Mouse (Mus musculus) layer of hippocampus, postnatal 14 days (tissue): ENCODE measurements around the gene 1700001C02Rik. TPM values are rescaled to one million over a fixed set of nuclear protein-coding genes. Genes with fewer than 3 reads are reported as not detected.

Experiments
- DNase-seq, 2 experiments: peaks; one replicate each; pipeline ENCODE4 v3.0.0; 2021 to 2022; ENCODE audit warnings: low spot score in 2 of 2, mixed read lengths in 1 of 2
- long read RNA-seq, 2 experiments: library from polyadenylated mRNA; stranded (forward); transcript quantifications; one replicate each; pipeline ENCODE4 v2.0.0; 2021
- total RNA-seq, 2 experiments: library from RNA; stranded (reverse); gene quantifications; 2 replicates each; pipeline ENCODE4 v1.2.3; 2021

1700001C02Rik gene
- total RNA-seq = under 1 TPM in 1 of 2 experiments, not detected in 1; 0.65 TPM
- long read RNA-seq, experiment 1, partial matches to known transcripts = 0 of 1 reads
- long read RNA-seq, experiment 1, other reads (novel, unspliced or antisense) = 1 of 1 reads
- long read RNA-seq, experiment 2, partial matches to known transcripts = 0 of 1 reads
- long read RNA-seq, experiment 2, other reads (novel, unspliced or antisense) = 1 of 1 reads

- peak; percentile 30 to 49 for DNase-seq
These were observed at the start of gene 1700001C02Rik for GRCm38 (mm10) chr5:30465861-30466260. 1700001C02Rik (plus strand) TSS chr5:30466047.

GRCm38 (mm10) chr5:30416665-30417064, 49.2 kb upstream of the 1700001C02Rik start:
- DNase-seq = no peak

- DNase-seq = no peak
These were observed 42.7 kb upstream of the 1700001C02Rik start for GRCm38 (mm10) chr5:30423121-30423520.

GRCm38 (mm10) chr5:30423572-30424244, 42.1 kb upstream of the 1700001C02Rik start:
- peak; percentile 28 to 47 for DNase-seq

GRCm38 (mm10) chr5:30427406-30427805, 38.4 kb upstream of the 1700001C02Rik start:
- DNase-seq = no peak

- no peak for DNase-seq
These were observed 26.9 kb upstream of the 1700001C02Rik start for GRCm38 (mm10) chr5:30438931-30439330.

GRCm38 (mm10) chr5:30440308-30440906, 25.4 kb upstream of the 1700001C02Rik start:
- DNase-seq = no peak

- DNase-seq = no peak
These were observed 23.7 kb upstream of the 1700001C02Rik start for GRCm38 (mm10) chr5:30442196-30442595.

- DNase-seq = no peak
These were observed 21.4 kb upstream of the 1700001C02Rik start for GRCm38 (mm10) chr5:30444327-30444895.

- no peak for DNase-seq
These were observed 9.8 kb upstream of the 1700001C02Rik start for GRCm38 (mm10) chr5:30456056-30456455.

- no peak for DNase-seq
These were observed 5.7 kb upstream of the 1700001C02Rik start for GRCm38 (mm10) chr5:30460155-30460554.

GRCm38 (mm10) chr5:30461821-30462220, 4.0 kb upstream of the 1700001C02Rik start, which contains the start of gene Otof:
Otof (minus strand) TSS chr5:30461932.
- DNase-seq = peak; percentile 52 to 57

- DNase-seq = peak; percentile 29 to 49
These were observed 468 bp downstream of the 1700001C02Rik start for GRCm38 (mm10) chr5:30466315-30466714.

- DNase-seq = no peak
These were observed 4.6 kb downstream of the 1700001C02Rik start for GRCm38 (mm10) chr5:30470454-30470853.

GRCm38 (mm10) chr5:30472148-30472547, 6.3 kb downstream of the 1700001C02Rik start:
- no peak for DNase-seq

- peak in 1 of 2 experiments; percentile 34 for DNase-seq
These were observed 10.7 kb downstream of the 1700001C02Rik start for GRCm38 (mm10) chr5:30476534-30476933.

- DNase-seq = peak; percentile 59 to 70
These were observed 16.5 kb downstream of the 1700001C02Rik start for GRCm38 (mm10) chr5:30482319-30482718.

- no peak for DNase-seq
These were observed 17.7 kb downstream of the 1700001C02Rik start for GRCm38 (mm10) chr5:30483533-30483932.

GRCm38 (mm10) chr5:30484591-30484990, 18.7 kb downstream of the 1700001C02Rik start:
- no peak for DNase-seq

- DNase-seq = no peak
These were observed 19.3 kb downstream of the 1700001C02Rik start for GRCm38 (mm10) chr5:30485136-30485535.

- DNase-seq = no peak
These were observed 24.4 kb downstream of the 1700001C02Rik start for GRCm38 (mm10) chr5:30490215-30490614.

- DNase-seq = no peak
These were observed 25.0 kb downstream of the 1700001C02Rik start for GRCm38 (mm10) chr5:30490845-30491244.
